Mouse (Mus musculus): ENCODE measurements around the gene Tcf12.

DNA sequence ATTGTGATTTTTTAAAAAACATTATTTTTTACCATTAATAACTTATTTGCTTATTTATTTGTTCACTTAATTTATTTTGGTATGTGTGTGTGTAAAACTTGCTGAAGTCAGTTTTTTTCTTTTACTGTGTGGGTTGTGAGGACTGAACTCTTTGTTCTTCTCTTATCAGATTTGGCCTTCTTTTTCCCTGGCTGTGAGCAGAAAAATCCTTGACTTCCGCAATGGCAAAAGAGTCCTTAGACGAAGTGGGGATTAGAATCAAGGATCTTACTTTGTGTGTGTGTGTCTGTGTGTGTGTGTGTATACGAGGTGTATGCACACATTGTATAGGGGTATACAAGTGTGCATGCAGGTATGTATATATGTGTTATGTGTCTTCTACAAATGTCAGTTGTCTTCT lies 176.8 kb downstream of the Tcf12 start:
- no peak for TF ChIP-seq CTCF (IDR thresholded peaks at IDR 0.05; ENCODE audit: borderline replicate concordance, insufficient read depth, low read length)
- TF ChIP-seq POLR2A (IDR thresholded peaks at IDR 0.05; ENCODE audit: low read depth, low read length) = no peak
